Mouse (Mus musculus) yolk sac, embryonic 10.5 days (tissue): Measurements from ENCODE around the gene Med6.
"Not testable (repeated sequence)": the region's sequence is repeated elsewhere in the genome, so short reads cannot be mapped to it uniquely, and the experiment has no call there.

Experiments
- DNase-seq: peaks from one replicate; pipeline ENCODE4 v3.0.0-alpha.2; 2017; ENCODE audit warnings: low spot score

The Med6 gene

GRCm38 (mm10) chr12:81549286-81549685 is 45.5 kb downstream of the Med6 start:
- no peak for DNase-seq

GRCm38 (mm10) chr12:81547163-81547562 is 47.6 kb downstream of the Med6 start:
- no peak for DNase-seq

GRCm38 (mm10) chr12:81533029-81533419 is 61.8 kb downstream of the Med6 start:
- no peak for DNase-seq

GRCm38 (mm10) chr12:81532316-81533028 is 62.3 kb downstream of the Med6 start, which contains the start of the genes Gm20498 and Synj2bp:
Gene Gm20498 (minus strand): TSS chr12:81532905.
Gene Synj2bp (minus strand): TSS chr12:81532911.
- peak; percentile 91 for DNase-seq

GRCm38 (mm10) chr12:81530587-81530986 is 64.2 kb downstream of the Med6 start:
- not testable (repeated sequence) for DNase-seq
